Mouse (Mus musculus) heart, postnatal 0 days (tissue): ENCODE data around the gene Pitpnm3.

ENCODE experiments used
- CTCF ChIP-seq: IDR thresholded peaks from 2 replicates; pipeline ENCODE4 v1.5.1; 2016; ENCODE audit warnings: antibody characterized with exemption, control low read depth, low read depth
- EP300 ChIP-seq: IDR thresholded peaks from 2 replicates; pipeline ENCODE4 v1.6.1; 2016; ENCODE audit warnings: antibody characterized with exemption, low read depth

DNA sequence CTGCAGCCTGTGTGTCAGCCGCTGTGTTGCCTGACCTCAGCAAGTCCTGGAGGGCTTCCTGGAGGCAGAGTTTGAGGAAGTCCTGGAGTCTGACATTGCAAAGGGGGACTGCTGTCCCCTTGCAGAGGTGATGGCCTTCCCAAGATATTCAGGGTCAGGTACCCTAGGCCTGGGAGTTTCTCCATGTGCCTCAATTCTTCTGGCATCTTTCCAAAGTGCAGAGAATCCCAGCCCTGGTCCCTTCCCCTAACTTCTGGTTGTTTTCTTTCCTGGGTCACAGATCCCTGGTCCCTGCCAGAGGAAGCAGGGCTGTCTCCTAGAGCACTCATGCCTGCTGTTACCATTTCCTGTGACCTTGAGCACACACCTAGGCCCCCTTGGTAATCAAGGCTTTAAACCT is 3.9 kb downstream of the Pitpnm3 start:
- TF ChIP-seq CTCF (no peak), EP300 (no peak)
